ENCODE assay signal across 17 mouse cellular contexts in genomic region chr1:184170926-184171325, GRCm38 (mm10).
A peak's percentile ranks its signal among the peaks of the same experiment; 100 is the strongest.
DNase-seq lines count a peak whose midpoint lies in the region; ATAC-seq lines count a peak whose summit lies in the region.
"Had no signal": no experiment of that assay in that cellular context is flagged by ENCODE, and none has a peak within 500 bp of the region (broad histone marks: within the 10 kb centered on the region; RNA-seq: fewer than 3 reads in every experiment).

No protein-coding gene starts in this region.

- no peaks in the 10 kb centered on the region for H3K4me1 ChIP-seq in lung, embryonic 16.5 days (replicated peaks; ENCODE audit: control insufficient read depth, insufficient read depth, low read length)
- H3K4me1 ChIP-seq in heart, embryonic 10.5 days, result peaks cover 24% of the 10 kb centered on the region
- H3K4me1 ChIP-seq in hindbrain, embryonic 13.5 days (replicated peaks), result peaks cover 4% of the 10 kb centered on the region; the same call in 1 of the 2 replicates
- H3K4me1 ChIP-seq: hindbrain, embryonic 12.5 days had no signal

- intact Hi-C loops in heart, postnatal 14 days (cut with DNase I), result loop anchor here (5.0 kb wide), 2 partner anchors 139 to 264 kb away; partner anchors contain the start of gene 1700056E22Rik
- intact Hi-C loops in left cerebral cortex, postnatal 36 days (cut with DNase I), result no loop called here

- H3K9me3 ChIP-seq in lung, embryonic 16.5 days (ENCODE audit: control insufficient read depth, low read length), result no peaks in the 10 kb centered on the region
- H3K9me3 ChIP-seq in heart, embryonic 10.5 days, result no peaks in the 10 kb centered on the region
- no peaks in the 10 kb centered on the region for H3K9me3 ChIP-seq in hindbrain, embryonic 13.5 days
- H3K9me3 ChIP-seq: hindbrain, embryonic 12.5 days; lung, embryonic 15.5 days; neural tube, embryonic 15.5 days had no signal

- no peak overlapping the region for H3K4me3 ChIP-seq in lung, embryonic 16.5 days (ENCODE audit: low read length)
- H3K4me3 ChIP-seq in heart, embryonic 10.5 days, result no peak overlapping the region
- no peak overlapping the region for H3K4me3 ChIP-seq in hindbrain, embryonic 13.5 days
- H3K4me3 ChIP-seq: hindbrain, embryonic 12.5 days; lung, embryonic 15.5 days; neural tube, embryonic 15.5 days had no signal

- peak; percentile 15; the same call in 1 of the 2 replicates for ATAC-seq in lung, embryonic 16.5 days (ENCODE audit: low read depth)
- no peak for ATAC-seq in megakaryocyte-erythroid progenitor cell, adult 5-6 weeks (replicated peaks; ENCODE audit: low FRiP score, low TSS enrichment, poor library complexity, severe bottlenecking)
- ATAC-seq in hindbrain, embryonic 13.5 days (ENCODE audit: low FRiP score), result no peak
- ATAC-seq: intestine, embryonic 16.5 days had no signal

- no peak overlapping the region for H3K27ac ChIP-seq in lung, embryonic 16.5 days (ENCODE audit: low read length)
- H3K27ac ChIP-seq in heart, embryonic 10.5 days, result peak overlapping the region; percentile 82
- H3K27ac ChIP-seq in hindbrain, embryonic 13.5 days, result no peak overlapping the region
- H3K27ac ChIP-seq: hindbrain, embryonic 12.5 days; lung, embryonic 15.5 days; neural tube, embryonic 15.5 days had no signal

- H3K36me3 ChIP-seq in lung, embryonic 16.5 days (ENCODE audit: control insufficient read depth, insufficient read depth, low read length), result no peaks in the 10 kb centered on the region
- no peaks in the 10 kb centered on the region for H3K36me3 ChIP-seq in heart, embryonic 10.5 days
- no peaks in the 10 kb centered on the region for H3K36me3 ChIP-seq in hindbrain, embryonic 13.5 days
- H3K36me3 ChIP-seq: hindbrain, embryonic 12.5 days; lung, embryonic 15.5 days; neural tube, embryonic 15.5 days had no signal

- H3K9ac ChIP-seq in lung, embryonic 16.5 days (ENCODE audit: low read length), result no peak overlapping the region
- H3K9ac ChIP-seq in hindbrain, embryonic 13.5 days, result no peak overlapping the region
- H3K9ac ChIP-seq: hindbrain, embryonic 12.5 days; lung, embryonic 15.5 days; neural tube, embryonic 15.5 days had no signal

- no peaks in the 10 kb centered on the region for H3K27me3 ChIP-seq in lung, embryonic 16.5 days (ENCODE audit: control insufficient read depth, insufficient read depth, low read depth, low read length)
- H3K27me3 ChIP-seq in heart, embryonic 10.5 days (ENCODE audit: insufficient read depth, poor library complexity, severe bottlenecking), result no peaks in the 10 kb centered on the region
- H3K27me3 ChIP-seq in hindbrain, embryonic 13.5 days, result no peaks in the 10 kb centered on the region
- H3K27me3 ChIP-seq: hindbrain, embryonic 12.5 days; lung, embryonic 15.5 days; neural tube, embryonic 15.5 days had no signal

- DNase-seq in lung, postnatal 14 days, result no peak
- peak; percentile 13 for DNase-seq in gastrocnemius, postnatal 10 days
- peak; percentile 91 for DNase-seq in heart, embryonic 10.5 days (ENCODE audit: low spot score)
- DNase-seq in heart, postnatal 14 days, result peak; percentile 35 to 48
- DNase-seq in left cerebral cortex, postnatal 36 days (ENCODE audit: low spot score in 2 of 2), result no peak
- DNase-seq: adrenal gland, postnatal 10 days; cerebellum, postnatal 25 days; kidney, postnatal 25 days; thymus, postnatal 25 days had no signal

- WGBS in lung, embryonic 16.5 days, result 65% methylated on average over 3 of the region's 3 CpGs
- 34% methylated on average over 3 of the region's 3 CpGs for WGBS in heart, embryonic 10.5 days
- WGBS in hindbrain, embryonic 13.5 days, result 88% methylated on average over 3 of the region's 3 CpGs

- H3K4me2 ChIP-seq in lung, embryonic 16.5 days (ENCODE audit: low read depth, low read length), result no peak overlapping the region
- H3K4me2 ChIP-seq in hindbrain, embryonic 13.5 days, result no peak overlapping the region
- H3K4me2 ChIP-seq: hindbrain, embryonic 12.5 days; liver, embryonic 11.5 days; lung, embryonic 15.5 days; neural tube, embryonic 15.5 days had no signal

Comparison
In these comparisons a context has a peak if more than half of its experiments do, and no peak if none do; other contexts are left out.
1. DNase-seq: peak in gastrocnemius, postnatal 10 days (single experiment), heart, embryonic 10.5 days (single experiment) and heart, postnatal 14 days (2 of 2); none in lung, postnatal 14 days (single experiment) and left cerebral cortex, postnatal 36 days (0 of 2).